Mouse (Mus musculus): ENCODE measurements around the gene Cblc.

GRCm38 (mm10) chr7:19817382-19818105 is 20.9 kb upstream of the Cblc start:
- TF ChIP-seq CTCF (IDR thresholded peaks at IDR 0.05; ENCODE audit: low read depth, low read length) (no peak), POLR2A (IDR thresholded peaks at IDR 0.05; ENCODE audit: borderline replicate concordance, low read depth, low read length) (no peak)

Measured in bone marrow macrophage, adult 2 months (primary cell).